Mouse (Mus musculus): ENCODE measurements around the gene Ip6k2.

DNA sequence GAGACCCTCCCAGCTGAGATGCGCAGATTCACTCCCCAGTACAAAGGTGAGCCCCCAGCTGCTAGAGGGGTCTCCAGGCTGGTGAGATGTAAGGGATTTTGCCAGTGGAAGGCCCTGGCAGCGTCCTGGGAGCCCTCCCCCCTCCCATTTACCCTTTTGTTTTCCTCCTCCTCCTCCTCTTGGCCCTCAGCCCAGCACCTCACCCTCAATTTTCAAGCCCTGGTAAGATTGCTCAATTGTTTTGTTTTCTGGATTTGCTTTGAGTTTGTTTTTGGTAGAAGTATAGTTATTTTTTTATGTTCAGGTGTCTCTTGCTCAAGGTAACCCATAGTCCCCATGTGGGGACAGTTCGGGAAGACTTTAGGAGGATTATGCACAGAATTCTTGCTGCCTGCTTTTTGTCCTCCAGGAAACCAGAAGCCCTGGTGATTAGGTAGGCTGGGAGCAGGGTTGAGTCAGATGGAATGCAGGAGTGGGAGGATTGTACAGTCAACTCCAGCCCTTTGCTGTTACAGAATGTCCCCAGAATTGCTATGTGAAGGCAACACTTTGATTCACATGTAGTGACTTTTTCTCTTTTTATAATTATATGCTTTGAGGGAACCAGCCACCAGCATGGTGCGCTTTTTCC is 12.9 kb downstream of the Ip6k2 start:
- TF ChIP-seq E2F4 (IDR thresholded peaks at IDR 0.05; ENCODE audit: insufficient read depth) (no peak), TCF12 (IDR thresholded peaks at IDR 0.05; ENCODE audit: insufficient read depth, poor library complexity, severe bottlenecking) (no peak), POLR2A (IDR thresholded peaks at IDR 0.05; ENCODE audit: insufficient read length, low read depth) (no peak), MAX (IDR thresholded peaks at IDR 0.05; ENCODE audit: low read depth) (no peak), CEBPB (IDR thresholded peaks at IDR 0.05; ENCODE audit: insufficient read depth, poor library complexity, severe bottlenecking) (peak; percentile 49; the same call in 1 of the 2 replicates), POLR2AphosphoS2 (IDR thresholded peaks at IDR 0.05; ENCODE audit: insufficient read length, low read depth) (no peak)
